Mouse (Mus musculus): ENCODE measurements at regions not wholly inside any gene's neighbourhood (a gene's known extent, or its start where the extent isn't known, plus 50 kb on each side); places are given as distances from the start of the nearest gene placed in this dataset.

DNA sequence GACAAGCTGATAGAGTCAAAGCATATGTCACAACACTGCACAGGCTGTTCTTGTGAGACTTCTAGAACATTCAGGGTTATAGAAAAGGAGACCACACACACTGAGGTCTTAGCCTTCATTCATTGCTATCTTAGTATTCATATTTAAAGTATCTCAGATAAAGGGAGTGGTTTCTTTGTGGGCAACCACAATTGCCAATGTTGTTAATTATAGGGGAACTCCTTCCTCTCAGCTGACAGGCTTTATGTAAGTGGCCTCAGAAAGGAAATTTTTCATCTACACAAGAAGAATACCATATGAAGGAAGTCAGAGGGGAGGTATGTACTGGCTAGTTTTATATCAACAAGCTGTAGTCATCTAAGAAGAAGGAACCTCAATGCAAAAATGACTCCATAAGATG, 53.0 kb upstream of the Rfc3 start:
- H3K4me1 ChIP-seq (ENCODE audit: insufficient read depth, low read depth, low read length): peaks cover 16% of the 10 kb centered on the region; the same call in 1 of the 2 replicates
- no peaks in the 10 kb centered on the region for H3K27me3 ChIP-seq (ENCODE audit: insufficient read depth, low read length)
- no peaks in the 10 kb centered on the region for H3K9me3 ChIP-seq (replicated peaks)
- no peak for DNase-seq (ENCODE audit: low spot score)
- H3K36me3 ChIP-seq (replicated peaks): no peaks in the 10 kb centered on the region
- no peak for TF ChIP-seq CTCF (IDR thresholded peaks at IDR 0.05; ENCODE audit: low read depth, low read length)
- TF ChIP-seq GATA1 (IDR thresholded peaks at IDR 0.05; ENCODE audit: borderline replicate concordance, low read length): no peak
- TF ChIP-seq TAL1 (conservative IDR thresholded peaks at IDR 0.05; ENCODE audit: low read depth, low read length): no peak
- TF ChIP-seq GATA2 (IDR thresholded peaks at IDR 0.05; ENCODE audit: borderline replicate concordance, low read depth, low read length): no peak
- TF ChIP-seq POLR2AphosphoS5 (IDR thresholded peaks at IDR 0.05; ENCODE audit: insufficient replicate concordance, low read depth, low read length): no peak
- no peak for ATAC-seq (ENCODE audit: extremely low read depth, insufficient number of reproducible peaks, low FRiP score, poor library complexity, severe bottlenecking)
- H3K4me3 ChIP-seq (ENCODE audit: low read depth, low read length): no peak overlapping the region
